Mouse (Mus musculus): ENCODE measurements around the gene Gm10803.

Gene Gm10803

DNA sequence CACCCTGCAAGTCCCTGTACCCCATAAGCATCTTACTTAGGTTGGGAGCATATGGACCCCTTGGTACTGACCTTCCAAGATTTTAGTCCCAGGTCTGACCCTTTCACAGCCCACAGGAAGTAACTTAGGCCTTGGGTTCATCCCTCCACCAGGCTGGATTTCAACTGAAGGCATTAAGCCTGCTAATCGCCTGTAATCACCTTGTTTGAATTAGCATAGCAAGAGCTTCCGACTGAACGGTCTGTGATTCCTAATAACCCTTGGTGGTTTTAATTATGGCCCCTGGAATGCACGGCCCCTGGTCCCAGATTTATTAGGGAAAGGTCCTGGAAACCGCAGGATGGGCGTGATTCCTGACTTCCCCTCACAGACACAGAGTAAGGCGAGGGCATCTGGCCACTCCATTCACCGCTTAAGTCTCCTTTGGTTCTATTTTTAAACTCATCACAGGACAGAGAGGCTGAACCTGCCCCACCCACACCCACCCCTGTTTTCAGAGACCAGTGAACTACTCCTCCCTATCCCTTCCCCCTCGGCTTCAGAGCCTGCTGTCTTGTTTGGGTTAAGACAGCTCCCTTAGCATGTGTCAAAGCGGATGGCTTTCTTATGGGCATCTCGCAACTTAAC lies 31.9 kb downstream of the Gm10803 start:
- DNase-seq (ENCODE audit: low read depth): no peak

DNA sequence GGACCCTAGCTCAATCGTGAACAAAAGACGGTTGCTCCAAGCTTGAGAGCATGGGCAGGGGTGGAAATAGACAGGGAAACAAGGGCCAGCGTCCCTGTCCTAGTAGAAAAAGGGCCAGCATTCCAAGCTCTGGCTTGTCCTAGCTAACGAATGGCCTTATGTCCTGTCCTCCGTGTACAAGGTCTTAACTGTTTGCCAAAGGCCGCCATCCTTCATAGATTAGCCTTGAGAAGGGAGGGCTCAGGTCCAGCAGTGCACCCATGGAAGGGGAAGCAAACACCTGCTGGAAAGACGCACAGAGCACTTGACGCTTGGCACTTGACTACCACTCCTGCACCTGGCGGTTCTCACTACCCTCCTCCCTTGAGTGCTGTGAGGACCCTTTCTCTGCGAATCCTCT lies 32.8 kb downstream of the Gm10803 start:
- no peak for DNase-seq (ENCODE audit: low read depth)

DNA sequence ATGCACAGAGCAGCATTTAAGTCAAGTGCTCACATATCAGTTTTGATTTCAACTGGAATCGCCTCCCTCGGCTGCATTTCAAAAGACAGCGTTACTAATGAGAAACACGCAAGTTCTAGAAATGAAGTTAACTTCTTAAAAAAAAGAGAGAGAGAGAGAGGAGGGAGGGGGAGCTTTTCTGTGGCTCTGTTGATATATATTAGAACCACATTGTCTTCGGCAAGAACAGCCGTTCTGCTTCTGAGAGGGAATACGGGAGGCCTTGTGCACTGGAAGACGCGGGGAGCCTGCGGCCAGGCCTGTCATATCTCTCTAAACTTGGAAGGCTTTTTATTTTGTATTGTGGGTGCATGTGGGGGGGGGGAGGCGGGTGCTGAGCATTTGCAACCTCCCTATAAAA lies 36.8 kb downstream of the Gm10803 start:
- DNase-seq (ENCODE audit: low read depth): no peak

DNA sequence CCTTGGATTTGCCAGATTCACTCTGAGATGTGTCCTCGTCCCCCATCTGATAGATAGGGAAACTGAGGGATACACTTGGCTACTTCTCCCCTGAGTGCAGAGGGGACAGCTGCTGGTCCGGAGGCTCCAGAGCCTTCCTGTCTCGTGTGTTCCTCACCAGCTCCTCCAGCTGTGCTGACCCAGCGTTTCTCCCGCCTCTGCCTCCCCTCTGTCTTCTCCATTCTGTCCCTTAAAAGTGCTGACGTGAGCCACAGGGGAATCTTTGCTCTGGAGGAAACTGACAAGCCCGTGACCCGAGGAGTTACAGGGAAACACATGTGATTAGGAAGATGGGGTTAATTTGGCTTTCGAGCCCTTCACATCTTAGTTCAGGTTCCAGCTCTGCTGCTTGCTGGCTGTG lies 39.4 kb downstream of the Gm10803 start:
- DNase-seq (ENCODE audit: low read depth): no peak

DNA sequence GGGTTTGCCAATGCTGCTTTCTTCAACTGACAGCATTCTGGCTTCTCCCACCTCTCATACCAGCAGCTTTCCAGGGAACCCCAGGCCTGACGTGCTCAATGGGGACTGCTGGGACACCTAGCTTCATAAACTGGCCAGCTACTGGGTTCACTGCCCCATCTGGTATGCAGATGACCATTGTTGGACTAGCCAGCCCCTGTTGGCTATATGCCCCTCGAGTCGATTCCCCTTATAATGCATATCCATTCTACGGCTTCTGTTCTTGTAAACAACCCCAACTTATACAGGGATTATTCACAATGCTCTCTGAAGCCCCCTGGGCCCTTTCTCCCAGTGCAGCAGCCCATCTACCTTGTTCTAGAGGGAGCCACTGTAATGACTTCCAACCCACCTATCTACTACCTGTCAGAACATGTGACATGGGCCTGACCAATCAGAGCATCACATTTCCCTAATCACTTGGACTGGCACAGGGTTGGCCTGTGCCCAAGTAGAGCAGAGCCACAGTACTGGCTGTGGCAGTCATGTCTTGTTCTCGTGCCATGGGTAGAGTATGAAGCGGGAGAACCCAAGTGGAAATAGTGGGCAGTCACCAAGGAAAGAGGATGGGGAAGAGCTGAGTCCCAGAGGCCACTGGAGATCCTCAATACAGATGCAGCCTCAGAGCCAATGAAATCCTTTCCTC lies 44.4 kb downstream of the Gm10803 start:
- no peak for DNase-seq (ENCODE audit: low read depth)

GRCm38 (mm10) chr2:93608800-93609199 lies 48.4 kb downstream of the Gm10803 start:
- no peak for DNase-seq (ENCODE audit: low read depth)

- DNase-seq (ENCODE audit: low read depth): no peak
These were observed 52.7 kb downstream of the Gm10803 start for GRCm38 (mm10) chr2:93613020-93613419.
